Mouse (Mus musculus) hindbrain, embryonic 11.5 days (tissue): ENCODE data around the gene Trpm1. TPM values are rescaled to one million over a fixed set of nuclear protein-coding genes. Genes with fewer than 3 reads are reported as not detected.

Experiments used
- ATAC-seq: fragments of 200-750 bp; cut with Nextera tagmentation; 2 replicates; pipeline ENCODE4 v1.8.0; 2017; ENCODE audit warnings: mild to moderate bottlenecking, moderate TSS enrichment, moderate library complexity; ENCODE audit not compliant: low FRiP score
- DNase-seq: peaks from one replicate; pipeline ENCODE4 v3.0.0-alpha.2; 2015; ENCODE audit warnings: low spot score
- H3K27ac ChIP-seq: fragments of 300-500 bp; sonication (generic); 2 replicates; pipeline ENCODE4 v1.5.1; 2014; ENCODE audit warnings: mild to moderate bottlenecking, low read depth, low read length
- H3K27me3 ChIP-seq: fragments of 300-500 bp; sonication (generic); 2 replicates; pipeline ENCODE4 v1.6.1; 2014; ENCODE audit warnings: mild to moderate bottlenecking, low read length, moderate library complexity, mixed read lengths; ENCODE audit not compliant: control insufficient read depth, insufficient read depth
- H3K36me3 ChIP-seq: fragments of 300-500 bp; sonication (generic); 2 replicates; pipeline ENCODE4 v1.6.1; 2014; ENCODE audit warnings: mild to moderate bottlenecking, low read length, moderate library complexity, mixed read lengths; ENCODE audit not compliant: control insufficient read depth, insufficient read depth
- H3K4me1 ChIP-seq: fragments of 300-500 bp; sonication (generic); replicated peaks from 2 replicates; pipeline ENCODE4 v1.6.1; 2014; ENCODE audit warnings: low read length, mixed read lengths; ENCODE audit not compliant: control insufficient read depth, insufficient read depth
- H3K4me2 ChIP-seq: fragments of 300-500 bp; sonication (generic); replicated peaks from 2 replicates; pipeline ENCODE4 v1.6.1; 2014; ENCODE audit warnings: mild to moderate bottlenecking, low read depth, low read length
- H3K4me3 ChIP-seq: fragments of 300-500 bp; sonication (generic); 2 replicates; pipeline ENCODE4 v1.5.1; 2014; ENCODE audit warnings: low read depth, low read length
- H3K9ac ChIP-seq: fragments of 300-500 bp; sonication (generic); 2 replicates; pipeline ENCODE4 v1.6.1; 2014; ENCODE audit warnings: low read depth, low read length
- H3K9me3 ChIP-seq: fragments of 300-500 bp; sonication (generic); 2 replicates; pipeline ENCODE4 v1.6.1; 2016; ENCODE audit warnings: low read length; ENCODE audit not compliant: control insufficient read depth
- WGBS: fragments of 180-500 bp; shearing (Covaris S2); extraction: QIAGEN DNeasy Blood & Tissue Kit; methylation state at CpG from one replicate; pipeline ENCODE4 v1.1.7; 2014; 5-methylcytosine and 5-hydroxymethylcytosine counted together
- polyA plus RNA-seq: library from polyadenylated mRNA; unstranded; fragments of >200 nt; fragmentation: Nextera tagmentation; extraction: Ambion mirVana; gene quantifications from 2 replicates; pipeline ENCODE4 v1.2.1, GENCODE M21; 2014

Trpm1 gene
- polyA plus RNA-seq, 1 experiment from 2014 or later, result 0.74 TPM

GRCm38 (mm10) chr7:64217428-64217827 lies 63.8 kb downstream of the Trpm1 start:
- DNase-seq (no peak), ATAC-seq (no peak)
- Histone ChIP-seq H3K4me2 (no peak overlapping the region), H3K4me1 (no peaks in the 10 kb centered on the region), H3K9ac (no peak overlapping the region), H3K36me3 (no peaks in the 10 kb centered on the region), H3K27ac (no peak overlapping the region), H3K4me3 (no peak overlapping the region), H3K27me3 (no peaks in the 10 kb centered on the region), H3K9me3 (no peaks in the 10 kb centered on the region)
- 94% methylated on average over 7 of the region's 7 CpGs for WGBS

- Histone ChIP-seq H3K4me3 (no peak overlapping the region), H3K4me1 (no peaks in the 10 kb centered on the region), H3K9me3 (no peaks in the 10 kb centered on the region), H3K27ac (no peak overlapping the region), H3K27me3 (no peaks in the 10 kb centered on the region), H3K4me2 (no peak overlapping the region), H3K36me3 (no peaks in the 10 kb centered on the region), H3K9ac (no peak overlapping the region)
- ATAC-seq (no peak), DNase-seq (no peak)
- WGBS, result 90% methylated on average over 7 of the region's 7 CpGs
These were observed 66.1 kb downstream of the Trpm1 start for GRCm38 (mm10) chr7:64219765-64220164.

- Histone ChIP-seq H3K4me1 (no peaks in the 10 kb centered on the region), H3K9ac (no peak overlapping the region), H3K4me2 (no peak overlapping the region), H3K27ac (no peak overlapping the region), H3K36me3 (no peaks in the 10 kb centered on the region), H3K9me3 (no peaks in the 10 kb centered on the region), H3K27me3 (no peaks in the 10 kb centered on the region), H3K4me3 (no peak overlapping the region)
- WGBS, result 90% methylated on average over 5 of the region's 5 CpGs
- no peak for ATAC-seq
- no peak for DNase-seq
These were observed 69.6 kb downstream of the Trpm1 start for GRCm38 (mm10) chr7:64223215-64223614.

GRCm38 (mm10) chr7:64226339-64227194 lies 72.9 kb downstream of the Trpm1 start:
- H3K4me1 ChIP-seq, result no peaks in the 10 kb centered on the region
- 70% methylated on average over 27 of the region's 27 CpGs for WGBS
- no peaks in the 10 kb centered on the region for H3K36me3 ChIP-seq
- peak; percentile 16 for DNase-seq
- H3K4me2 ChIP-seq, result no peak overlapping the region
- H3K9ac ChIP-seq, result no peak overlapping the region
- H3K27ac ChIP-seq, result no peak overlapping the region
- H3K4me3 ChIP-seq, result no peak overlapping the region
- no peaks in the 10 kb centered on the region for H3K9me3 ChIP-seq
- ATAC-seq, result no peak
- H3K27me3 ChIP-seq, result no peaks in the 10 kb centered on the region

- Histone ChIP-seq H3K4me2 (no peak overlapping the region), H3K27me3 (no peaks in the 10 kb centered on the region), H3K9me3 (no peaks in the 10 kb centered on the region), H3K4me1 (no peaks in the 10 kb centered on the region), H3K27ac (no peak overlapping the region), H3K36me3 (no peaks in the 10 kb centered on the region), H3K4me3 (no peak overlapping the region), H3K9ac (no peak overlapping the region)
- 92% methylated on average over 5 of the region's 5 CpGs for WGBS
- DNase-seq (no peak), ATAC-seq (no peak)
These were observed 74.0 kb downstream of the Trpm1 start for GRCm38 (mm10) chr7:64227586-64227985.

GRCm38 (mm10) chr7:64228300-64228699 lies 74.7 kb downstream of the Trpm1 start:
- H3K27ac ChIP-seq, result no peak overlapping the region
- H3K4me2 ChIP-seq, result no peak overlapping the region
- no peaks in the 10 kb centered on the region for H3K36me3 ChIP-seq
- H3K4me3 ChIP-seq, result no peak overlapping the region
- no peak overlapping the region for H3K9ac ChIP-seq
- no peaks in the 10 kb centered on the region for H3K27me3 ChIP-seq
- no peak for ATAC-seq
- no peaks in the 10 kb centered on the region for H3K4me1 ChIP-seq
- no peaks in the 10 kb centered on the region for H3K9me3 ChIP-seq
- 96% methylated on average over 2 of the region's 2 CpGs for WGBS
- DNase-seq, result no peak

GRCm38 (mm10) chr7:64229911-64230310 lies 76.3 kb downstream of the Trpm1 start:
- WGBS, result 91% methylated on average over 8 of the region's 8 CpGs
- Histone ChIP-seq H3K27ac (no peak overlapping the region), H3K9me3 (no peaks in the 10 kb centered on the region), H3K4me3 (no peak overlapping the region), H3K4me2 (no peak overlapping the region), H3K4me1 (no peaks in the 10 kb centered on the region), H3K9ac (no peak overlapping the region), H3K36me3 (no peaks in the 10 kb centered on the region), H3K27me3 (no peaks in the 10 kb centered on the region; the same call in 1 of the 2 replicates)
- ATAC-seq (no peak), DNase-seq (no peak)

GRCm38 (mm10) chr7:64231001-64231400 lies 77.4 kb downstream of the Trpm1 start:
- Histone ChIP-seq H3K27ac (no peak overlapping the region), H3K4me3 (no peak overlapping the region), H3K9me3 (no peaks in the 10 kb centered on the region), H3K4me2 (no peak overlapping the region), H3K4me1 (no peaks in the 10 kb centered on the region), H3K36me3 (no peaks in the 10 kb centered on the region), H3K27me3 (no peaks in the 10 kb centered on the region; the same call in 1 of the 2 replicates), H3K9ac (no peak overlapping the region)
- WGBS, result 97% methylated on average over 1 of the region's 1 CpGs
- ATAC-seq, result no peak
- DNase-seq, result no peak

- no peak overlapping the region for H3K27ac ChIP-seq
- no peak overlapping the region for H3K4me2 ChIP-seq
- H3K9me3 ChIP-seq, result no peaks in the 10 kb centered on the region
- ATAC-seq (no peak), DNase-seq (no peak)
- no peaks in the 10 kb centered on the region for H3K4me1 ChIP-seq
- H3K27me3 ChIP-seq, result no peaks in the 10 kb centered on the region; the same call in 1 of the 2 replicates
- H3K36me3 ChIP-seq, result no peaks in the 10 kb centered on the region
- H3K9ac ChIP-seq, result no peak overlapping the region
- 42% methylated on average over 2 of the region's 2 CpGs for WGBS
- no peak overlapping the region for H3K4me3 ChIP-seq
These were observed 78.4 kb downstream of the Trpm1 start for GRCm38 (mm10) chr7:64231996-64232395.
